Mouse (Mus musculus) layer of hippocampus, adult 18-20 months (tissue): ENCODE measurements around the gene Szt2. TPM values are rescaled to one million over a fixed set of nuclear protein-coding genes. Genes with fewer than 3 reads are reported as not detected.
A peak's percentile ranks its signal among the peaks of the same experiment; 100 is the strongest.

ENCODE experiments used
- DNase-seq, 2 experiments: peaks; one replicate each; pipeline ENCODE4 v3.0.0; 2022; ENCODE audit warnings: low spot score in 2 of 2
- total RNA-seq, 2 experiments: library from RNA; stranded (reverse); gene quantifications; 2 replicates each; pipeline ENCODE4 v1.2.3; 2021

Szt2 gene
- total RNA-seq, 2 experiments from 2014 or later = 29.7 to 34.4 TPM

DNA sequence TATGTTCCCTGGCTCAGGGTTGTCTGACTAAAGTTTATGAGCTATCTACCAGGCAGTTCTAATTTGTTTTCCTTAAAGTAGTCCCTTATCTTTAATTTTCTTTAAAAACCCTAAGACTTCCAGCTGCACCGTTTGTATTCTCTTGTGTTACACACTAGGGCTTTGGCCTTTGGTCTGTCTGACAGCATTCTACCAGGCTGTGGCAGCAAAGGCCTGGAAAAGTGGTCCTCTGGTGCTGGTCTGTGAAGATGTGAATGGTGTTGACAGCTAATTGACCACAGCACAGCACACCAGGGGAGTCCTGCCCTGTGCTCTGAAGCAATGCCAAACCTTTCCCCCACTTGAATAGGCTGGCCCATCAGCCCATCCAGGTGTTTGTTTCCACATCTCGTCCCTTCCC is 6.7 kb upstream of the Szt2 start:
- peak in 1 of 2 experiments; percentile 39 for DNase-seq

- DNase-seq = no peak
These were observed 4.5 kb upstream of the Szt2 start for GRCm38 (mm10) chr4:118413553-118413952.

DNA sequence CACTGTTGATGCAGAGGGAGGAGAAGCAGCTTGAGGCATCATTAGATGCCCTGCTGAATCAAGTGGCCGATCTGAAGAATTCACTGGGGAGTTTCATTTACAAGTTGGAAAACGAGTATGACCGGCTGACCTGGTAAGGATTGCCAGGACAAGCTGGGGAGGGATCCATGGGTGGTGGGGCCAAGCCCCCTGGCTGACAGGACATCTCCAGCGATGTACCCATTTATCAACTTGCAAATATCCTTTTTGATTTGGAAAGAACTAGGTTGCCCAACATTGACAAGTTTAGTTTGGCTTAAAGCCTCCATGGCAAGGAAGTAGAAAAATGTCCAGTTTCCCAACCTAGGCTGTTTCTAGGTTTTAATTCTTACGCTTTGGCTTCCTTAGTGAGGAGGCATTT is 1.8 kb upstream of the Szt2 start:
- no peak for DNase-seq

GRCm38 (mm10) chr4:118402701-118403100 is 6.4 kb downstream of the Szt2 start:
- DNase-seq = no peak

- no peak for DNase-seq
These were observed 7.2 kb downstream of the Szt2 start for GRCm38 (mm10) chr4:118401918-118402317.

DNA sequence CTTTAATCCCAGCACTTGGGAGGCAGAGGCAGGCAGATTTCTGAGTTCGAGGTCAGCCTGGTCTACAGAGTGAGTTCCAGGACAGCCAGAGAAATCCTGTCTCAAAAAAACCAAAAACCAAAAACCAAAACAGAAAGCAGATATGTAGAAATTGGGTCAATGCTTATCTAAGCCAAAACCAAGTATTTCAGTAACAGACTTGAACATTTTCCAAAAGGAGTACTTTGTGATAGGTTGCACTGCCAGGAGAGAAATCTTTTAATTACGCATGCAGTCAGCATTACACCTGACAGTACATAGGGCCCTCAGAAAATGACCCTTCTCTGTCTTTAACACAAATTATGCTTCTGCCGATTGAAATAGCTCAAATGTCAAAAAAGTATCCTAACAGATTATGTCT is 7.7 kb downstream of the Szt2 start:
- no peak for DNase-seq

- no peak for DNase-seq
These were observed 10.7 kb downstream of the Szt2 start for GRCm38 (mm10) chr4:118398400-118398799.

DNA sequence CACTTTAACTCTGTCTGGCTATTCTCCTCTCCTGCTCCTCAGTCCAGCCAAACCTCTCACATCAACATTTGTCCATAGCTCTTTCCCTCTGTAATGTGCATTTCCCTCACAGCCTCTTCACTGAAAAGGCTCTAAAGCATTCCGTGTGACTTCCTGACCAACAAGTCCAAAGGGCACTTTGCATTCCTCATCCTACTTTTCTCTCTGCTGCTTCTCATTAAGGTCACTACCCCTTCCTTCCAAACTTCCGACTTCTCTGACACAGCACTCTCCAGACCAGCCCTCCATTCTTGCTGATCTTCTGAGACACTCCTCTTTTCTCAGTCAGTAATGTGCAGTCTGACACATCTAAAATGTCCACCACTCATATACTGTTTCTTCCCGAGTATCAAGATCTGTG is 12.6 kb downstream of the Szt2 start:
- no peak for DNase-seq

- DNase-seq = no peak
These were observed 13.8 kb downstream of the Szt2 start for GRCm38 (mm10) chr4:118395289-118395688.

GRCm38 (mm10) chr4:118394505-118394904 is 14.6 kb downstream of the Szt2 start:
- DNase-seq = no peak

- no peak for DNase-seq
These were observed 18.9 kb downstream of the Szt2 start for GRCm38 (mm10) chr4:118390146-118390545.

DNA sequence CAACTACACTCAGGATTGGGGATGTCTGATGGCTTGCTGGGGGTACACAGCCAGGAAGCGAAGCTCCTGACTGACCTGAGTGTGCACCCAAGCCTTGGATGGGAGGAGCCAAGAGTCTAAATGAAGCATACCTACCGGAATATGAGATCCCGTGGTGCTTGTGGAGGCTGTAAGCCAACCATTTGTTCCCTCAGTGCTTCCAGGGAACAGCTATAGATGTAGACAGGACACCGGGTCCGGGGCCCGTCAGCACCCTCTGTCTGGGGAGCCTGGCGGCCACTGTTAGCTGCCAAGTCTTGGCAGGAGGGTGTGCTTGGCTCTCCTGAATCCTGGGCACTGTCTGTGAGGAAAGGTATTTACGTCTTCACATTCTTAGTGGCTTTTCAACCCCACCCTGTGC is 21.8 kb downstream of the Szt2 start:
- no peak for DNase-seq

DNA sequence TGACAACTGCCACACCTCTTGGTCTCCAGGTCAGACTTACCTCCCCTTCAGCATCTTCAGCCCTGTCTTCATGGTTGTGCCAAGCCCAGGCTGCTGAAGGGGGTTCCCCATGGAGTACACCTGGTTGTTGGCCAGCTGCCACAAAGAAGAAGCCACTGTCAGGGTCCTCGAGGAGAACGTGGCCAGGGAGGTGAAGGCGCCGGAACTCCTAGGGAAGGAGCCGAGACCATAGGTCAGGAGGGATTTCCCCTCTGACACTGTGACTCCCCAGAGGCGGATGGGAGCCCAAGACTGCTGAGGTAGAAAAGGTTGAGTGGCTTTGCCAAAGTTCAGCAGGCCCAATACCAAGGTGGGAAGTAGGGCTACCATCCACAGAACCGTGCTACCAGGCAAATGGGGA is 25.8 kb downstream of the Szt2 start:
- no peak for DNase-seq

- DNase-seq = no peak
These were observed 33.1 kb downstream of the Szt2 start for GRCm38 (mm10) chr4:118375999-118376398.

- DNase-seq = no peak
These were observed 37.3 kb downstream of the Szt2 start for GRCm38 (mm10) chr4:118371822-118372221.

GRCm38 (mm10) chr4:118368616-118369015 is 40.5 kb downstream of the Szt2 start:
- no peak for DNase-seq

GRCm38 (mm10) chr4:118367551-118367950 is 41.5 kb downstream of the Szt2 start:
- DNase-seq = peak; percentile 40 to 61

DNA sequence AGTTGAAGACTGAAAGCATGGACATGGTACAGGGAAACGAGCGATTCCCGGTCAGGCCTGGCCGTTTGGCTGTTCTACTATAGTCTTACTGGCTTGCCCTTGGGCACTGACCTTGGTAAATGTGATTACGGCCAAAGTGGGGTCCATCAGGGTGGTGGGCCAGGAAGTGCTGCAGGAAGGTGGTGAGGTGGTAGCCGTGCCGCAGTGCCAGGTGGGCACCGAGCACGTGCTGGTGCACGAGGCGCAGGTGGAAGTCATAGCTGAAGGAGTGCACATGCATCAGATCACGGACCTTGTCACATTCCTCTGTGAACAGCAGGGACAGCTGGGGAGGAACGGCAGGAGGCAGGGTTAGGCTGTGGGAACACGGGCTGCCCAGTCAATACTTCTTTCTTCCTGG is 43.1 kb downstream of the Szt2 start:
- no peak for DNase-seq

GRCm38 (mm10) chr4:118364641-118365040 is 44.4 kb downstream of the Szt2 start:
- no peak for DNase-seq

DNA sequence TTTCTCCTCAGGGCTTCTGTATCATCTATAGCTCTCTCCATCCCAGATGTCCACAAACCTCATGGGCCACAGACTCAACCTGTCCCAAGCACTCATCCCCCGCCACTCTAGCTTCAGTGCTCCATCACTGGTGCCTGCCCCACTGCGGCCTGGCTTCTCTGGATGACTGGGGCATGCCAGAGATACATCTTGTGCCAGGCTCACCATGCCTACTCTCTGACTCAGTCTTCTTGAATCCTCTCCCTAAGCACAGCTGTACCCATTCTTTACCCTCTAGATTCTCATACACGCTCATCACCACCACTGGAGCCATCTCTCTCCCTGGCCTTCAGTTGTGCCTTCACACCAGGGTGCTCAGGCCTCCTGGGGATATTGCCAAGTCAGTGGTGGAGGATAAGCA is 45.1 kb downstream of the Szt2 start:
- DNase-seq = no peak

DNA sequence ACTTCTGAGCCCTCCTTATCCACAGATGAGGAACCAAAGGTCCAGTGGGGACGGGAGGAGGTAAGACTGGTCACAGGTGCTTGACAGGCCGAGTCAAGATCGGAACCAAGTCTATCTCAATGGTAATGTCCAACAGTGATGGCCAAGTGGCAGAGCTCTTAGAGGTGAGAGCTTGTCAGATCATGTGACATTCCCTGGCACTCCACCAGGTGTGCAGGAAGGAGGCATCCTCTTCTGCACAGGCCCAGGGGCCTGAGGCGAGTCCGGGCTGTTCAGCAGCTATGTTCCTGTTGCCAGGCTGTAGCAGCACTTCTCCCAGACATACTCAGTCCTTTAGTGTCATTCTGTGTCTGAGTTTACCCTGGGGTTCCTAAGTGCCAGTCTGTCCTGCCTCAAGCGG is 46.2 kb downstream of the Szt2 start:
- no peak for DNase-seq

DNA sequence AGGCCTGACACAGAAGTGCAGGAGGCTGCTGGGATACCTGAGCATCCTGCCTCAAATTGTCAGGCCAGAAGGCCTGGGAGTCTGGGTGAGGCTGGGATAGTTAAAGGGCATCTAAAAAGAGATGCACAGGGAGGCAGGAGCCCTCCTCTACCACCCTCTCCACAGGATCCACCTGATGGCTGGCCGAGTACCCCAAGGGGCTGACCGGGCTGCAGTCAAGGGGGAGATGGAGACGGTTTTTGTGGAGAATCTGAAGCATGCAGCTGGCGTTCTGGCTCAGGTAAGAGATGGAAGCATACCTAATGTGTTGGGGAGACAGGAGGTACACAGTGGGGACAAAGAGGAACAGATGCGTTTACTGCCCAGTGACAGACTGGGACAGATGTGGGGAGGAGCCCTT is 47.6 kb downstream of the Szt2 start:
- no peak for DNase-seq

- peak in 1 of 2 experiments; percentile 39 for DNase-seq
These were observed 49.0 kb downstream of the Szt2 start for GRCm38 (mm10) chr4:118359896-118360720.
